In genomic region chr9:29242497-29243422, GRCm38 (mm10) we compare ENCODE assay signal across 15 mouse cellular contexts.
A peak's percentile ranks its signal among the peaks of the same experiment; 100 is the strongest.
DNase-seq lines count a peak whose midpoint lies in the region; ATAC-seq and TF ChIP-seq lines count a peak whose summit lies in the region.
"Had no signal": no experiment of that assay in that cellular context is flagged by ENCODE, and none has a peak within 500 bp of the region (broad histone marks: within the 10 kb centered on the region; RNA-seq: fewer than 3 reads in every experiment).

No protein-coding gene starts in this region.

- H3K9ac ChIP-seq in embryonic facial prominence, embryonic 11.5 days (replicated peaks; ENCODE audit: low read length) = no peak overlapping the region
- H3K9ac ChIP-seq: kidney, embryonic 15.5 days had no signal

- H3K4me2 ChIP-seq in embryonic facial prominence, embryonic 11.5 days (ENCODE audit: low read depth, low read length) = no peak overlapping the region
- H3K4me2 ChIP-seq: heart, embryonic 11.5 days; kidney, embryonic 15.5 days had no signal

- H3K36me3 ChIP-seq in embryonic facial prominence, embryonic 11.5 days (replicated peaks; ENCODE audit: control insufficient read depth, insufficient read depth, low read depth, low read length) = no peaks in the 10 kb centered on the region
- no peaks in the 10 kb centered on the region for H3K36me3 ChIP-seq in embryonic facial prominence, embryonic 10.5 days (replicated peaks)
- no peaks in the 10 kb centered on the region for H3K36me3 ChIP-seq in megakaryocyte, embryonic 14.5 days (replicated peaks; ENCODE audit: low read length)
- no peaks in the 10 kb centered on the region for H3K36me3 ChIP-seq in kidney, adult 2 months (ENCODE audit: control insufficient read depth, insufficient read depth, low read length)
- H3K36me3 ChIP-seq: kidney, embryonic 15.5 days had no signal

- H3K4me1 ChIP-seq in embryonic facial prominence, embryonic 11.5 days (ENCODE audit: control insufficient read depth, insufficient read depth, low read length) = no peaks in the 10 kb centered on the region
- no peaks in the 10 kb centered on the region for H3K4me1 ChIP-seq in embryonic facial prominence, embryonic 10.5 days
- no peaks in the 10 kb centered on the region for H3K4me1 ChIP-seq in megakaryocyte, embryonic 14.5 days
- peaks cover 55% of the 10 kb centered on the region for H3K4me1 ChIP-seq in cerebellum, adult 2 months (ENCODE audit: control insufficient read depth, insufficient read depth, low read length)
- H3K4me1 ChIP-seq in cortical plate, adult 2 months (ENCODE audit: control insufficient read depth, insufficient read depth, low read length) = peaks cover 9% of the 10 kb centered on the region
- H3K4me1 ChIP-seq in kidney, adult 2 months (ENCODE audit: control insufficient read depth, insufficient read depth, low read length) = no peaks in the 10 kb centered on the region
- H3K4me1 ChIP-seq: kidney, embryonic 15.5 days had no signal

- H3K4me3 ChIP-seq in embryonic facial prominence, embryonic 11.5 days (ENCODE audit: low read depth, low read length) = no peak overlapping the region
- no peak overlapping the region for H3K4me3 ChIP-seq in embryonic facial prominence, embryonic 10.5 days
- peak overlapping the region; percentile 19 for H3K4me3 ChIP-seq in megakaryocyte, embryonic 14.5 days (replicated peaks)
- H3K4me3 ChIP-seq in cerebellum, adult 2 months (replicated peaks; ENCODE audit: insufficient read depth, low read depth, low read length) = no peak overlapping the region
- H3K4me3 ChIP-seq in cortical plate, adult 2 months (ENCODE audit: insufficient read depth, low read length) = no peak overlapping the region
- no peak overlapping the region for H3K4me3 ChIP-seq in kidney, adult 2 months (ENCODE audit: insufficient read depth, low read depth, low read length)
- H3K4me3 ChIP-seq: kidney, embryonic 15.5 days had no signal

- H3K9me3 ChIP-seq in embryonic facial prominence, embryonic 11.5 days (replicated peaks; ENCODE audit: control insufficient read depth, low read length) = no peaks in the 10 kb centered on the region
- H3K9me3 ChIP-seq in embryonic facial prominence, embryonic 10.5 days = no peaks in the 10 kb centered on the region
- H3K9me3 ChIP-seq in megakaryocyte, embryonic 14.5 days = peaks cover 3% of the 10 kb centered on the region; the same call in 1 of the 2 replicates
- H3K9me3 ChIP-seq: kidney, embryonic 15.5 days had no signal

- TF ChIP-seq CTCF in cerebellum, adult 2 months (IDR thresholded peaks at IDR 0.05; ENCODE audit: borderline replicate concordance, insufficient read depth, low read depth, low read length) = no peak
- no peak for TF ChIP-seq CTCF in cortical plate, adult 2 months (IDR thresholded peaks at IDR 0.05; ENCODE audit: extremely low read depth, insufficient read depth, low read length)
- no peak for TF ChIP-seq CTCF in kidney, adult 2 months (conservative IDR thresholded peaks at IDR 0.05; ENCODE audit: insufficient read depth, insufficient read length, low read depth, low read length)

- DNase-seq in embryonic facial prominence, embryonic 11.5 days (ENCODE audit: low spot score) = peak; percentile 4
- no peak for DNase-seq in embryonic facial prominence, embryonic 10.5 days (ENCODE audit: low spot score)
- peak; percentile 93 to 98 for DNase-seq in cerebellum, adult 2 months
- DNase-seq in kidney, adult 2 months = no peak
- no peak for DNase-seq in lung, postnatal 25 days (ENCODE audit: low spot score)
- DNase-seq: heart, postnatal 36 days; left cerebral cortex, postnatal 4 days; lung, adult 18-20 months; retina, postnatal 1 day; thymus, postnatal 36 days had no signal

- no peak for ATAC-seq in embryonic facial prominence, embryonic 11.5 days (replicated peaks; ENCODE audit: insufficient number of reproducible peaks, low FRiP score, low TSS enrichment, low read depth)
- no peak for ATAC-seq in megakaryocyte, adult 5-6 weeks (ENCODE audit: poor library complexity, severe bottlenecking)

- no peaks in the 10 kb centered on the region for H3K27me3 ChIP-seq in embryonic facial prominence, embryonic 11.5 days (ENCODE audit: control insufficient read depth, insufficient read depth, low read length)
- no peaks in the 10 kb centered on the region; the same call in 1 of the 2 replicates for H3K27me3 ChIP-seq in embryonic facial prominence, embryonic 10.5 days (replicated peaks; ENCODE audit: low read depth, poor library complexity, severe bottlenecking)
- H3K27me3 ChIP-seq in megakaryocyte, embryonic 14.5 days (replicated peaks) = no peaks in the 10 kb centered on the region
- H3K27me3 ChIP-seq in cerebellum, adult 2 months (ENCODE audit: control insufficient read depth, insufficient read depth, low read length) = no peaks in the 10 kb centered on the region
- no peaks in the 10 kb centered on the region for H3K27me3 ChIP-seq in kidney, adult 2 months (replicated peaks; ENCODE audit: control insufficient read depth, insufficient read depth, low read length)
- H3K27me3 ChIP-seq: kidney, embryonic 15.5 days had no signal

- WGBS in embryonic facial prominence, embryonic 11.5 days = 77% methylated on average over 8 of the region's 8 CpGs
- 79% methylated on average over 8 of the region's 8 CpGs for WGBS in embryonic facial prominence, embryonic 10.5 days
- 9% methylated on average over 8 of the region's 8 CpGs for WGBS in cerebellum, adult 2 months
- 77% methylated on average over 8 of the region's 8 CpGs for WGBS in kidney, adult 2 months

- TF ChIP-seq POLR2A in cerebellum, adult 2 months (IDR thresholded peaks at IDR 0.05; ENCODE audit: borderline replicate concordance, insufficient read depth, low read length) = peak; percentile 61; the same call in 1 of the 2 replicates
- TF ChIP-seq POLR2A in cortical plate, adult 2 months (IDR thresholded peaks at IDR 0.05; ENCODE audit: extremely low read depth, insufficient read depth, low read length) = no peak
- TF ChIP-seq POLR2A in kidney, adult 2 months (IDR thresholded peaks at IDR 0.05; ENCODE audit: low read depth, low read length) = no peak

- no peak overlapping the region for H3K27ac ChIP-seq in embryonic facial prominence, embryonic 11.5 days (replicated peaks; ENCODE audit: low read depth, low read length)
- H3K27ac ChIP-seq in embryonic facial prominence, embryonic 10.5 days (replicated peaks) = no peak overlapping the region
- H3K27ac ChIP-seq in cerebellum, adult 2 months (ENCODE audit: insufficient read depth, low read length) = peak overlapping the region; percentile 100
- H3K27ac ChIP-seq in cortical plate, adult 2 months (ENCODE audit: insufficient read depth, low read length) = peak overlapping the region; percentile 71
- H3K27ac ChIP-seq in kidney, adult 2 months (ENCODE audit: insufficient read depth, low read depth, low read length) = no peak overlapping the region
- H3K27ac ChIP-seq: kidney, embryonic 15.5 days had no signal

Comparison
In these comparisons a context has a peak if more than half of its experiments do, and no peak if none do; other contexts are left out.
1. DNase-seq: peak in embryonic facial prominence, embryonic 11.5 days (single experiment) and cerebellum, adult 2 months (2 of 2); none in embryonic facial prominence, embryonic 10.5 days (single experiment), kidney, adult 2 months (single experiment) and lung, postnatal 25 days (single experiment).
2. H3K27ac ChIP-seq: peak in cerebellum, adult 2 months (single experiment) and cortical plate, adult 2 months (single experiment); none in embryonic facial prominence, embryonic 11.5 days (single experiment), embryonic facial prominence, embryonic 10.5 days (single experiment) and kidney, adult 2 months (single experiment).